Mouse (Mus musculus) cerebellum, adult 8-10 months (tissue): ENCODE data around the gene Plcl2.

Experiments
- DNase-seq: peaks from one replicate; pipeline ENCODE4 v3.0.0; 2022

Plcl2 gene

GRCm38 (mm10) chr17:50509251-50510104, at the start of gene Plcl2:
Gene Plcl2, plus strand, starts transcription at chr17:50509403.
- peak; percentile 67 for DNase-seq

- DNase-seq: no peak
These were observed 48.9 kb upstream of the Plcl2 start for GRCm38 (mm10) chr17:50460301-50460700.

GRCm38 (mm10) chr17:50467438-50467837, 41.8 kb upstream of the Plcl2 start:
- DNase-seq: no peak

GRCm38 (mm10) chr17:50469126-50469525, 40.1 kb upstream of the Plcl2 start:
- no peak for DNase-seq

- DNase-seq: no peak
These were observed 39.4 kb upstream of the Plcl2 start for GRCm38 (mm10) chr17:50469543-50470431.

GRCm38 (mm10) chr17:50470432-50471078, 38.6 kb upstream of the Plcl2 start:
- peak; percentile 10 for DNase-seq

- DNase-seq: no peak
These were observed 38.0 kb upstream of the Plcl2 start for GRCm38 (mm10) chr17:50471230-50471629.

- DNase-seq: no peak
These were observed 31.9 kb upstream of the Plcl2 start for GRCm38 (mm10) chr17:50477277-50477676.

GRCm38 (mm10) chr17:50480867-50481266, 28.3 kb upstream of the Plcl2 start:
- DNase-seq: no peak

GRCm38 (mm10) chr17:50483700-50484099, 25.5 kb upstream of the Plcl2 start:
- DNase-seq: no peak

GRCm38 (mm10) chr17:50484981-50485380, 24.2 kb upstream of the Plcl2 start:
- DNase-seq: no peak

- no peak for DNase-seq
These were observed 22.1 kb upstream of the Plcl2 start for GRCm38 (mm10) chr17:50487058-50487618.

GRCm38 (mm10) chr17:50487670-50488069, 21.5 kb upstream of the Plcl2 start:
- no peak for DNase-seq

GRCm38 (mm10) chr17:50488406-50488805, 20.8 kb upstream of the Plcl2 start:
- no peak for DNase-seq

- no peak for DNase-seq
These were observed 20.3 kb upstream of the Plcl2 start for GRCm38 (mm10) chr17:50488895-50489294.

GRCm38 (mm10) chr17:50490644-50491430, 18.4 kb upstream of the Plcl2 start:
- DNase-seq: peak; percentile 23

GRCm38 (mm10) chr17:50491496-50491895, 17.7 kb upstream of the Plcl2 start:
- DNase-seq: no peak

- DNase-seq: no peak
These were observed 13.8 kb upstream of the Plcl2 start for GRCm38 (mm10) chr17:50495216-50495889.

- DNase-seq: no peak
These were observed 11.0 kb upstream of the Plcl2 start for GRCm38 (mm10) chr17:50498062-50498697.

- no peak for DNase-seq
These were observed 10.0 kb upstream of the Plcl2 start for GRCm38 (mm10) chr17:50499091-50499790.
